Mouse (Mus musculus) olfactory bulb, adult 2 months (tissue): ENCODE results near the gene Lingo2.

Experiments
- CTCF ChIP-seq: fragments of 200-500 bp; IDR thresholded peaks from 2 replicates; pipeline ENCODE4 v1.5.1; 2012; ENCODE audit warnings: low read depth, mild to moderate bottlenecking, low read length, moderate library complexity; ENCODE audit not compliant: insufficient read depth
- POLR2A ChIP-seq: fragments of 200-500 bp; IDR thresholded peaks from 2 replicates; pipeline ENCODE4 v1.6.1; 2012; ENCODE audit warnings: mild to moderate bottlenecking, low read depth, low read length, moderate library complexity; ENCODE audit not compliant: insufficient read depth

DNA sequence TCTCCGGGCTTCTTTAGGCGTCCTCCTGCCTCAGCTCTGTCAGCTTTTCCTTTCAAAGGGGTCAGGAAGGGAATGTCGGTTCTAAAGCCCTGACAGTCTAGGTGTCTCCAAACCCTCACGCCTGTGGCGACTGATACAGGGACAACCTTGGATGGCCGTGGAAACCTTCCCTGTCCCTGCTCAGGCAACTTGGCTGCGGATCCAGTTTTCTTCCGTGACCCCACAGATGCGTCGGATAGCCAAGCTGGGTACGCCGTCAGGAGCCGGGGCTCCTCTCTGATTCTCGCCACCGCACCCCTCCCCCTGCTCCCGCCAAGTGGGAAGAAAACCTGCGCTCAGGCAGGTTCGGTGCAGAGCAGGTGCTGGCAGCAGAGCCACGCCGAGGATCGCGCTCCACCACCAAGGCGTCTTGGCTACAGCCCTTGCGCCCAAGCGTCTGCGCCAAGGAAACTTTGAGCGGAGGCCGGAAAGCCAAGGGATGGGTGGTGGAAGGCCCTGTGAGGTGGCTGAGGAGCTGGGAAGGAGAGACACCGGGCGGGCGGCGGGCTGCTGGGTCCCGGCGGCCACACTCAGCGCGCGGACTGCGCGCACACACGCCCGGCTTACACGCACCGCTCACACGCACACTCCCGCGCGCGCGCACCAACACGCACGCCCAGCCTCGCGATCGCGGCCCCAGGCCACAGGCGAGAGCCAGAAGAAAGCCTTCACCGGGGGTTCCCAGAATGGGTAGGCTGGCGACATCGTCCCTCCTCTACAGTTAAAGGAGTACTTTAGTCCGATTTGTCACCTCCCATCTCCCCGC is at the start of gene Lingo2:
- no peak for TF ChIP-seq POLR2A
- TF ChIP-seq CTCF, result no peak
